Mouse (Mus musculus) MEL (cell line): Measurements from ENCODE around the gene Prx. TPM values are rescaled to one million over a fixed set of nuclear protein-coding genes. Genes with fewer than 3 reads are reported as not detected.
A peak's percentile ranks its signal among the peaks of the same experiment; 100 is the strongest.

Experiments
- DNase-seq: peaks from one replicate; pipeline ENCODE4 v3.0.0; 2011; ENCODE audit warnings: low read depth, low spot score
- H3K27ac ChIP-seq: 2 replicates; pipeline ENCODE4 v1.5.1; 2012; ENCODE audit warnings: low read depth, mild to moderate bottlenecking, control low read depth, low read length, moderate library complexity; ENCODE audit not compliant: control insufficient read depth
- H3K27me3 ChIP-seq, 2 experiments: fragments of 150-350 bp in 1 of 2; sonication (generic) in 1 of 2; 2 replicates each; pipeline ENCODE4 v1.6.1; 2012; ENCODE audit warnings: low read length in 2 of 2, mild to moderate bottlenecking in 2 of 2, improper control_type of control experiment in 1 of 2, moderate library complexity in 1 of 2; ENCODE audit not compliant: insufficient read depth in 2 of 2, control insufficient read depth in 1 of 2
- H3K36me3 ChIP-seq, 2 experiments: 2 replicates each; pipeline ENCODE4 v1.6.1; 2012 to 2014; ENCODE audit warnings: low read length in 2 of 2, improper control_type of control experiment in 1 of 2, inconsistent platforms in 1 of 2, mild to moderate bottlenecking in 1 of 2; ENCODE audit not compliant: insufficient read depth in 2 of 2, control insufficient read depth in 1 of 2
- H3K4me1 ChIP-seq, 2 experiments: fragments of 150-350 bp in 1 of 2; sonication (generic) in 1 of 2; 2 replicates each; pipeline ENCODE4 v1.6.1; 2012; ENCODE audit warnings: low read length in 2 of 2, improper control_type of control experiment in 1 of 2, mild to moderate bottlenecking in 1 of 2; ENCODE audit not compliant: insufficient read depth in 2 of 2, control insufficient read depth in 1 of 2
- H3K4me3 ChIP-seq, 2 experiments: fragments of 150-350 bp in 1 of 2; sonication (generic) in 1 of 2; 2 replicates each; pipeline ENCODE4 v1.5.1; 2012; ENCODE audit warnings: low read depth in 2 of 2, low read length in 2 of 2, mild to moderate bottlenecking in 2 of 2, moderate library complexity in 2 of 2, control low read depth in 1 of 2, improper control_type of control experiment in 1 of 2; ENCODE audit not compliant: control insufficient read depth in 1 of 2, insufficient read depth in 1 of 2
- H3K79me2 ChIP-seq: 2 replicates; pipeline ENCODE4 v1.6.1; 2012; ENCODE audit warnings: mild to moderate bottlenecking, low read length, moderate library complexity; ENCODE audit not compliant: control insufficient read depth, poor library complexity, insufficient read depth
- H3K9ac ChIP-seq: 2 replicates; pipeline ENCODE4 v1.6.1; 2012; ENCODE audit warnings: low read depth, mild to moderate bottlenecking, control low read depth, low read length, moderate library complexity; ENCODE audit not compliant: control insufficient read depth, poor library complexity, severe bottlenecking
- H3K9me3 ChIP-seq: fragments of 150-350 bp; sonication (generic); replicated peaks from 2 replicates; pipeline ENCODE4 v1.6.1; 2012; ENCODE audit warnings: mild to moderate bottlenecking, low read length, improper control_type of control experiment, moderate library complexity; ENCODE audit not compliant: insufficient read depth
- BHLHE40 ChIP-seq: IDR thresholded peaks from 2 replicates; pipeline ENCODE4 v1.6.1; 2012; ENCODE audit warnings: low read depth, mild to moderate bottlenecking, inconsistent platforms, low read length, improper control_type of control experiment, borderline replicate concordance
- CHD1 ChIP-seq: IDR thresholded peaks from 2 replicates; pipeline ENCODE4 v1.6.1; 2012; ENCODE audit warnings: low read depth, mild to moderate bottlenecking, inconsistent platforms, low read length, improper control_type of control experiment
- E2F4 ChIP-seq: IDR thresholded peaks from 2 replicates; pipeline ENCODE4 v1.6.1; 2011; ENCODE audit warnings: low read depth, low read length, improper control_type of control experiment, borderline replicate concordance
- EP300 ChIP-seq, 2 experiments: IDR thresholded peaks; 2 replicates each; pipeline ENCODE4 v1.6.1; 2011; ENCODE audit warnings: improper control_type of control experiment in 2 of 2, low read length in 2 of 2, low read depth in 1 of 2, mild to moderate bottlenecking in 1 of 2
- ETS1 ChIP-seq: IDR thresholded peaks from 2 replicates; pipeline ENCODE4 v1.6.1; 2012; ENCODE audit warnings: low read depth, mild to moderate bottlenecking, inconsistent platforms, low read length, improper control_type of control experiment, moderate library complexity
- GABPA ChIP-seq: IDR thresholded peaks from 2 replicates; pipeline ENCODE4 v1.6.1; 2012; ENCODE audit warnings: low read depth, mild to moderate bottlenecking, inconsistent platforms, low read length, improper control_type of control experiment, moderate library complexity
- GATA1 ChIP-seq: IDR thresholded peaks from 2 replicates; pipeline ENCODE4 v1.6.1; 2011; ENCODE audit warnings: low read depth, low read length, improper control_type of control experiment
- HCFC1 ChIP-seq: IDR thresholded peaks from 2 replicates; pipeline ENCODE4 v1.6.1; 2012; ENCODE audit warnings: low read depth, mild to moderate bottlenecking, inconsistent platforms, low read length, improper control_type of control experiment, moderate library complexity
- JUND ChIP-seq: IDR thresholded peaks from 2 replicates; pipeline ENCODE4 v1.6.1; 2011; ENCODE audit warnings: low read depth, mild to moderate bottlenecking, improper control_type of control experiment, low read length
- MAX ChIP-seq: IDR thresholded peaks from 2 replicates; pipeline ENCODE4 v1.6.1; 2011; ENCODE audit warnings: low read length, improper control_type of control experiment
- MXI1 ChIP-seq: IDR thresholded peaks from 2 replicates; pipeline ENCODE4 v1.6.1; 2011; ENCODE audit warnings: mild to moderate bottlenecking, low read depth, low read length, improper control_type of control experiment
- POLR2AphosphoS2 ChIP-seq: IDR thresholded peaks from 2 replicates; pipeline ENCODE4 v1.6.1; 2011; ENCODE audit warnings: low read length, improper control_type of control experiment
- RCOR1 ChIP-seq: IDR thresholded peaks from 2 replicates; pipeline ENCODE4 v1.6.1; 2012; ENCODE audit warnings: low read depth, mild to moderate bottlenecking, inconsistent platforms, low read length, improper control_type of control experiment
- SMC3 ChIP-seq: IDR thresholded peaks from 2 replicates; pipeline ENCODE4 v1.6.1; 2011; ENCODE audit warnings: low read depth, low read length, improper control_type of control experiment
- TAL1 ChIP-seq: IDR thresholded peaks from 2 replicates; pipeline ENCODE4 v1.6.1; 2012; ENCODE audit warnings: mild to moderate bottlenecking, inconsistent platforms, low read length, moderate library complexity, mixed read lengths
- TBP ChIP-seq: IDR thresholded peaks from 2 replicates; pipeline ENCODE4 v1.8.0; 2011; ENCODE audit warnings: low read depth, low read length, improper control_type of control experiment
- TCF12 ChIP-seq: IDR thresholded peaks from 2 replicates; pipeline ENCODE4 v1.6.1; 2014; ENCODE audit warnings: low read depth, mild to moderate bottlenecking, inconsistent platforms, low read length, improper control_type of control experiment, moderate library complexity
- UBTF ChIP-seq: IDR thresholded peaks from 2 replicates; pipeline ENCODE4 v1.6.1; 2012; ENCODE audit warnings: low read depth, mild to moderate bottlenecking, inconsistent platforms, low read length, improper control_type of control experiment, moderate library complexity, borderline replicate concordance; ENCODE audit not compliant: insufficient read depth
- USF1 ChIP-seq: IDR thresholded peaks from 2 replicates; pipeline ENCODE4 v1.6.1; 2014; ENCODE audit warnings: low read depth, mild to moderate bottlenecking, inconsistent platforms, low read length, improper control_type of control experiment, moderate library complexity
- USF2 ChIP-seq, 2 experiments: IDR thresholded peaks; 2 replicates each; pipeline ENCODE4 v1.6.1; 2011 to 2012; ENCODE audit warnings: improper control_type of control experiment in 2 of 2, low read length in 2 of 2, borderline replicate concordance in 1 of 2, inconsistent platforms in 1 of 2, low read depth in 1 of 2, mild to moderate bottlenecking in 1 of 2; ENCODE audit not compliant: insufficient read depth in 1 of 2
- polyA plus RNA-seq, 2 experiments: library from polyadenylated mRNA; stranded (reverse) in 1 of 2; unstranded in 1 of 2; fragments of >175 nt in 1 of 2; fragments of >200 nt in 1 of 2; gene quantifications; 2 replicates each; pipeline versions ENCODE4 v1.2.1 to v1.2.4; 2012; ENCODE audit warnings: low replicate concordance in 2 of 2, low read depth in 1 of 2; ENCODE audit not compliant: insufficient read length in 2 of 2, insufficient read depth in 1 of 2, missing spikeins in 1 of 2
- total RNA-seq: library from RNA; depleted of rRNA; stranded (reverse); fragments of 300-350 nt; gene quantifications from 2 replicates; pipeline ENCODE4 v1.2.3, GENCODE M21; 2012

Gene Prx
- total and polyA plus RNA-seq, 3 experiments, result 0.39 to 1.4 TPM; not detected in 1

DNA sequence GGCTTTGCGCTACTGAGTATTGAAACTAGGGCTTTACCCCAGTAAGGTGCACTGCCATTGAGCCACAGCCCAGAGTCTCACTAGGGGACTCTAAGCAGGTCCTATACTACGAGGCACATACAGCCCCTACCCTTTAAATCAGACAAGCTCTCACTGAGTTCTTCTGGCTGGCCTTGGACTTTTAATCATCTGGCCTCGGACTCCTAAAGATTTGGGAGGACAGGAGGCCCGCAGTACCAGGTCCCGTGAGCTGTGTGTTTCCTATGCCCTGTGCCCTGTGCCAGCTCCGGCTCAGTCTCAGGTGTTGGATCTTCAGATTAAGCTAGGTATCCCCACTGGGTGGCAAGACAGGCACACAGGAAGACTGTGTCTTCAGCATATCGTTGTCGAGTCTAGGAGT lies 38.9 kb downstream of the Prx start:
- Histone ChIP-seq H3K4me3 (no peak overlapping the region), H3K27ac (no peak overlapping the region), H3K36me3 (peaks cover 0 to 6% of the 10 kb centered on the region in 2 experiments; a peak in 2 of 4 replicates), H3K27me3 (no peaks in the 10 kb centered on the region), H3K4me1 (peaks cover 2 to 34% of the 10 kb centered on the region in 2 experiments), H3K79me2 (no peaks in the 10 kb centered on the region; the same call in 1 of the 2 replicates), H3K9me3 (no peaks in the 10 kb centered on the region), H3K9ac (no peak overlapping the region)
- no peak for TF ChIP-seq POLR2AphosphoS2
- TF ChIP-seq MXI1, result no peak
- TF ChIP-seq CHD1, result no peak
- TF ChIP-seq JUND, result no peak
- no peak for TF ChIP-seq USF1
- no peak for TF ChIP-seq MAX
- DNase-seq, result no peak

DNA sequence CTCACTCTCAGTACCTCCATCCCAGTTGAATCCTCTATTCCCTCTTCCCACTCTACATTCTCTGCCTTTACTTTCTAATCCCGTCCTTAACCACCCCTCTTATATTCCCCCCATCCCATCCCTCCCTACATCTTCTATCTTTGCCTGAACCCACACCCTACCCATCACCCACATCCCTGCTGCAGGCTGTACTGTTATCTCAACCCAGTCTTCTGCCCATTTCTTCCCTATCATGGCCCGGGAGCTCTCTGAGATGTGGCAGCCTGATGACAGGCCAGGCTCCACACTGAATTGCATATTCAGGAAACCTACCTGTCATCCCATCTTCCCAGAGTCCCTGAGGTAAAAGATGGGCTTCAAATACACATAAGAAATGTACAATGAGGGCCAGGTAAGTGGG lies 39.7 kb downstream of the Prx start:
- Histone ChIP-seq H3K4me1 (peaks cover 2 to 39% of the 10 kb centered on the region in 2 experiments), H3K27me3 (no peaks in the 10 kb centered on the region), H3K4me3 (no peak overlapping the region), H3K36me3 (peaks cover 0 to 9% of the 10 kb centered on the region in 2 experiments; a peak in 2 of 4 replicates), H3K9ac (no peak overlapping the region), H3K27ac (no peak overlapping the region), H3K79me2 (no peaks in the 10 kb centered on the region; the same call in 1 of the 2 replicates), H3K9me3 (no peaks in the 10 kb centered on the region)
- TF ChIP-seq USF2 (IDR thresholded peaks at IDR 0.05; ENCODE audit: borderline replicate concordance in 1 of 2, insufficient read depth in 1 of 2, low read depth in 1 of 2, low read length in 2 of 2) (no peak), TBP (no peak), BHLHE40 (no peak), UBTF (no peak)
- DNase-seq, result no peak

DNA sequence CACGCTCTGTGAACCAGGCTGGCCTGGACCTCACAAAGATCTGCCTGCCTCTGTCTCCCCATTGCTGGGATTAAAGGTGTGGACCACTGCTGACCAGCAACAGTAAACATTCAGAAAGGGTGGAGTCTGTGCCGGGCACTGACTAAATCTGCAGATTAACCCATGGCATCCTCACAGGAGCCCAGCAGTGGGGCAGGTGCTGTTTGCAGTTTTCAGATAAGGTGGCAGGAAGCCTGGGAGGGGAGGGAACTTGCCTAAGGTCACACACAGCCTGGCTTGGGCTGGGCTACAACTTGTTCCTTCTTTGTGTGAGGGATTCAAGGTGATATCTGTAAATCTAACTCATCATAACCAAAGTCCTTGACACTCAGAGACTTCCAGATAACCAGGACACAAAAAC lies 41.4 kb downstream of the Prx start:
- no peak overlapping the region for H3K27ac ChIP-seq
- no peak overlapping the region for H3K4me3 ChIP-seq
- H3K9ac ChIP-seq, result no peak overlapping the region
- H3K79me2 ChIP-seq, result no peaks in the 10 kb centered on the region; the same call in 1 of the 2 replicates
- peaks cover 0 to 9% of the 10 kb centered on the region in 2 experiments; a peak in 2 of 4 replicates for H3K36me3 ChIP-seq
- H3K4me1 ChIP-seq, result peaks cover 2 to 33% of the 10 kb centered on the region in 2 experiments
- H3K9me3 ChIP-seq, result no peaks in the 10 kb centered on the region
- DNase-seq, result peak; percentile 68
- no peak for TF ChIP-seq USF2 (IDR thresholded peaks at IDR 0.05; ENCODE audit: borderline replicate concordance in 1 of 2, insufficient read depth in 1 of 2, low read depth in 1 of 2, low read length in 2 of 2)
- TF ChIP-seq SMC3, result no peak
- TF ChIP-seq ETS1, result peak; percentile 41; the same call in 1 of the 2 replicates
- TF ChIP-seq TAL1, result peak; percentile 65
- no peak for TF ChIP-seq GABPA
- no peak for TF ChIP-seq E2F4
- no peak for TF ChIP-seq HCFC1
- TF ChIP-seq EP300 (IDR thresholded peaks at IDR 0.05; ENCODE audit: low read depth in 1 of 2, low read length in 2 of 2), result peak; percentile 39 to 60; a peak in 3 of 4 replicates
- TF ChIP-seq TCF12, result peak; percentile 67
- 0 out of 2 replicates have a peak, but pooled peaks have one; percentile 2 for TF ChIP-seq BHLHE40
- peak; percentile 56; the same call in 1 of the 2 replicates for TF ChIP-seq RCOR1
- peak; percentile 50 for TF ChIP-seq GATA1
- H3K27me3 ChIP-seq, result no peaks in the 10 kb centered on the region
